Mouse (Mus musculus) neural tube, embryonic 14.5 days (tissue): ENCODE measurements at regions not wholly inside any gene's neighbourhood (a gene's known extent, or its start where the extent isn't known, plus 50 kb on each side); places are given as distances from the start of the nearest gene placed in this dataset.

Source experiments
- ATAC-seq: fragments of 200-750 bp; cut with Nextera tagmentation; 2 replicates; pipeline ENCODE4 v1.8.0; 2017; ENCODE audit warnings: low read depth, mild to moderate bottlenecking, moderate TSS enrichment, moderate library complexity
- H3K27ac ChIP-seq: fragments of 300-500 bp; sonication (generic); 2 replicates; pipeline ENCODE4 v1.5.1; 2014; ENCODE audit warnings: low read depth, mild to moderate bottlenecking, control low read depth, low read length, moderate library complexity, mixed read lengths
- H3K27me3 ChIP-seq: fragments of 300-500 bp; sonication (generic); 2 replicates; pipeline ENCODE4 v1.6.1; 2014; ENCODE audit warnings: low read length; ENCODE audit not compliant: control insufficient read depth, insufficient read depth
- H3K36me3 ChIP-seq: fragments of 300-500 bp; sonication (generic); 2 replicates; pipeline ENCODE4 v1.6.1; 2014; ENCODE audit warnings: low read length, mixed read lengths; ENCODE audit not compliant: control insufficient read depth, insufficient read depth
- H3K4me1 ChIP-seq: fragments of 300-500 bp; sonication (generic); 2 replicates; pipeline ENCODE4 v1.6.1; 2014; ENCODE audit warnings: low read length; ENCODE audit not compliant: control insufficient read depth, insufficient read depth
- H3K4me2 ChIP-seq: fragments of 300-500 bp; sonication (generic); 2 replicates; pipeline ENCODE4 v1.6.1; 2014; ENCODE audit warnings: mild to moderate bottlenecking, low read depth, low read length, control low read depth
- H3K4me3 ChIP-seq: fragments of 300-500 bp; sonication (generic); 2 replicates; pipeline ENCODE4 v1.5.1; 2014; ENCODE audit warnings: low read depth, low read length, control low read depth, mixed read lengths
- H3K9ac ChIP-seq: fragments of 300-500 bp; sonication (generic); replicated peaks from 2 replicates; pipeline ENCODE4 v1.6.1; 2014; ENCODE audit warnings: low read depth, mild to moderate bottlenecking, control low read depth, low read length, mixed read lengths
- H3K9me3 ChIP-seq: fragments of 300-500 bp; sonication (generic); 2 replicates; pipeline ENCODE4 v1.6.1; 2016; ENCODE audit warnings: low read length; ENCODE audit not compliant: control insufficient read depth
- WGBS: fragments of 180-500 bp; shearing (Covaris S2); extraction: QIAGEN DNeasy Blood & Tissue Kit; methylation state at CpG from one replicate; pipeline ENCODE4 v1.1.7; 2014; 5-methylcytosine and 5-hydroxymethylcytosine counted together

DNA sequence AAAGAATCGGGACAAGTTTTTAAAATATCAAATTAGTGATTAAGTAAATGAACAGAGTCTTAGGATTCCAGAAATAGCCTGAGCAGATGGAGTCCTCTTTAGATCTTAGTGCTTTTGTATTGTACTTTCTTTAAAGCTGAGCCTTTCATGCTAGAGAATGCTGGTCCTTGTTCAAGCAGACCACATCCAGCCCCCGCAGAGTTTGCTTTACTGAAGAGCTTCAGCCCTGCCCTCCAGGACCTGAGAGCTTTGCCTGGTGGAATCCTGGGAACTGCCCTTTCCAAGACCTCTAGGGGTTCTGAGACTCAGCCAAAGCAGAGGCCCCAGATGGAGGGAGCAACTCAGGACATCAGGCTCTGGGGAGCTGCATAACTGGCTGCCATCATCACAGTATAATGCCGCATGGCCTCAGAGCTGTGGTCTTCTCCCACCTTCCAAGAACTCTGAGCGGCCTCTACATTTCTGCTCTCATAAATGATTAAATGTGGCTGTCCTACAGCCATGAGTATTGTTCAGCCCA, 153.6 kb upstream of the Sh3bp4 start:
- H3K27ac ChIP-seq: no peak overlapping the region
- no peaks in the 10 kb centered on the region for H3K4me1 ChIP-seq
- no peak overlapping the region for H3K4me2 ChIP-seq
- H3K4me3 ChIP-seq: no peak overlapping the region
- no peaks in the 10 kb centered on the region for H3K36me3 ChIP-seq
- no peaks in the 10 kb centered on the region for H3K9me3 ChIP-seq
- 80% methylated on average over 4 of the region's 4 CpGs for WGBS
- no peak for ATAC-seq
- no peaks in the 10 kb centered on the region for H3K27me3 ChIP-seq
- no peak overlapping the region for H3K9ac ChIP-seq

DNA sequence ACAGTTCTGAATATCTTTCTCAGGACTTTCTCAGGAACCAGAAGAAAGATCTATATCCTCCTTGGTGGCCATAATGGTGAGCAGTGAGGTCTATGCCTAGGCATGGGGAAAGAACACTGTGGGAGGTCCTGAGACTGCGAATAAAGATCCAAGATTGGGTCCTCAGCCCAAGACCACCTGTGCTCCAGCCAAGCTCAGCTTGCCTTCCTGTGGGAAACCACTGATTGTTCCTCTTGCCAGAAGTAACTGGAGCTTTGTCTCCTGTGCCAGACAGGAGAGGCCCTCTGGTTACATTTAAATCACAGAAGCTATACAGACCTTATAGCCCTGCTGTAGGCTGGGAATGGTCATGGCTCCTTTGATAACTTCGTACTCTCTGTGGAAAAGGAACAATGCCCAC, 148.8 kb upstream of the Sh3bp4 start:
- no peaks in the 10 kb centered on the region for H3K9me3 ChIP-seq
- 53% methylated on average over 2 of the region's 2 CpGs for WGBS
- H3K4me3 ChIP-seq: no peak overlapping the region
- no peaks in the 10 kb centered on the region for H3K36me3 ChIP-seq
- no peak overlapping the region for H3K27ac ChIP-seq
- no peak overlapping the region for H3K9ac ChIP-seq
- no peak for ATAC-seq
- no peak overlapping the region for H3K4me2 ChIP-seq
- H3K4me1 ChIP-seq: no peaks in the 10 kb centered on the region
- H3K27me3 ChIP-seq: no peaks in the 10 kb centered on the region

DNA sequence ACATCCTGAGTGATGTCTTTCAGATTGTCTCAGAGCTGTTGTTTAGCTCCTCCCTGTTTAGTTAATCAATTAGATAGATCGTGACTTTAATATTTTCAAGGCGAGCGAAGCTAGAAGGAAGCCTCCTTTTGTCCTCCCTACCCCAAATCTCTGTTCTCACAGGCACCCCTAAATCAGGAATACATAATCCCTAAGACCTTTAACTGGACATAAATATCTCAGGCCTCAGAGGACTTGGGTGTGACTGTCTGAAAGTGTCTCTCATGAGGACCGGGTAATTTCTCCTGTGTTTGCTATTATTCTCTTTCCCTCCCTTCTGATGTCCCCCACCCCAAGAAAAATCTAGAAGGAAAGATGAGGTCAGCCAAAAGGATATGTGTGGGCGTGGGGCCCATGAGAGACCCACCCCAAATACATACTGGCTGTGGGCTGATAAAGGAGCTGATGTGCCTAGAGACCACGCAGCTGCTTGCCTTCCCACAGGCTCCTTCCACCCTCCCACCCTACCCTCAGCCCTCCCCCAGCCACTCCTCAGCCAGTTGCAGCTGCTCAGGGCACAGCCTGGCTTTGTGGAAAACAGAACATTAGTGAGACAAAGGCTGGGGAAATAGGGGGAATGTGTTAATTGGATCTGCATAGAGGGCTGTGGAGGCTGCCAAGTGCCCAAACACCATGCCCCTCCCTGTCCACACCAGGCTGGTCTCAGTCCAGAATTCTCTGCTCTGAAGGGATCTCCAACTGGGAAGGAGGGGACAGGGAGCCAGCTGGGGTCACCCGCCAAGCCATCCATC, 146.2 kb upstream of the Sh3bp4 start:
- 38% methylated on average over 7 of the region's 7 CpGs for WGBS
- Histone ChIP-seq H3K27me3 (no peaks in the 10 kb centered on the region), H3K9ac (no peak overlapping the region), H3K4me2 (no peak overlapping the region), H3K4me3 (no peak overlapping the region), H3K36me3 (no peaks in the 10 kb centered on the region), H3K4me1 (no peaks in the 10 kb centered on the region), H3K9me3 (no peaks in the 10 kb centered on the region), H3K27ac (0 out of 2 replicates have a peak overlapping the region, but pooled peaks have one; percentile 10)
- ATAC-seq: peak; percentile 94

DNA sequence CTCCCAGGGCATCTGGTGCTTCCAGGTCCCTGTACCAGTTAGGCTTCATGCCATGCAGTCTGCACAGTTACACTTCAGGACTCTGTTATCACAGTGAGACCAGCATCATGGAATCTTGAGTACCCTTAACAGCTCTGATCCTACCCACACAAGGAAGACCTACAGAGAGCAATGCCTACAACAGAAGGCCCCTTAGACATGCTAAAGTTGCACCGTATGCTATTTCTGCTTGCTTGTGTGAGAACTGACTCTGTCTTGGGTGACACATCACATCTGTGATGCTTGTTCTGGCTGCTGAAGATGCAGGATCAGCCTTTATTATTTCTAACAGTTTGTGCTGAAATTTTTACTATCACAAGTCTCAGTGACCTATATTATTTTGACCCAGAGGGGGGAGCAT, 135.0 kb upstream of the Sh3bp4 start:
- no peaks in the 10 kb centered on the region for H3K9me3 ChIP-seq
- no peak overlapping the region for H3K4me3 ChIP-seq
- H3K9ac ChIP-seq: no peak overlapping the region
- peaks cover 4% of the 10 kb centered on the region; the same call in 1 of the 2 replicates for H3K4me1 ChIP-seq
- no peaks in the 10 kb centered on the region for H3K36me3 ChIP-seq
- H3K27ac ChIP-seq: no peak overlapping the region
- 95% methylated on average over 1 of the region's 1 CpGs for WGBS
- no peaks in the 10 kb centered on the region for H3K27me3 ChIP-seq
- ATAC-seq: no peak
- H3K4me2 ChIP-seq: no peak overlapping the region

DNA sequence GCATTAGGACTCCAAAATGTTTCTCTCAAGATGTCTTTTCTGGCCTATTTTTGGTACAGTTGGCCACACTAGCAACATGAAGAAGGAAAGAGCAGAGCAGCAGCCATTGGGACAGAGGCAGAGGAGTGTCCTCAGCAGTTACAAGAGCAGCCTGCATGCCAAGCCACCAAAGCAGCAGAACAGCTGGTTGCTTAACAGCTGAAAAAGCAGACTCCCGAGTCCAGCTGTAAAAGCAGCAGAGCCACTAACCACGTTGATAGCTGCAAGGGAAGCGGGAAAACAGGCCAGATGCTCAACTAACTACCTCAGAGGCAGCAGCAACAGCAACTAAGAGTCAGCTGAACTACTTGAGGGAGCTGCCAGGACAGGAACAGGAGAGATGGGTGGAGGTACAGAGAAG, 134.4 kb upstream of the Sh3bp4 start:
- Histone ChIP-seq H3K4me2 (no peak overlapping the region), H3K4me1 (peaks cover 4% of the 10 kb centered on the region; the same call in 1 of the 2 replicates), H3K9ac (no peak overlapping the region), H3K27me3 (no peaks in the 10 kb centered on the region), H3K9me3 (no peaks in the 10 kb centered on the region), H3K27ac (no peak overlapping the region), H3K36me3 (no peaks in the 10 kb centered on the region), H3K4me3 (no peak overlapping the region)
- no peak for ATAC-seq
- WGBS: 74% methylated on average over 3 of the region's 3 CpGs

DNA sequence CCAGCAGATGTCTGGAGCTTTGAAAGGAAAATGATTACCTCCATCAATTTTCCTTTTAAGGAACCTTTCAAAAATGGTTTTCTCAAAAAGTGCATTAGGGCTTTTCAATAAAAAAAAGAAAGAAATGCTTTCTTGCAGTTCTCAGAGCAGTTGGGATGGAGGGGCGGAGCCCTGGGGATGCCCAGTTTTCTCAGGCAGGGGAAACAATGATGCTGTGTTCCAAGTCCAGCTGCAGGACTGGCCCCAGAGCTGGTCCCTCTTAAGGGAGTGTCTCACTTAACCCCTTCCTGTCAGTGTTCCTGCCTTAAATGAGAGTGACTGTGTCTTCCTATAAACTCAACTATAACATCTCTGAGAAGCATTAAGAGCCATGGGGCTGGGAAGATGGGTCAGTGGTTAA, 132.9 kb upstream of the Sh3bp4 start:
- no peaks in the 10 kb centered on the region for H3K36me3 ChIP-seq
- no peaks in the 10 kb centered on the region for H3K27me3 ChIP-seq
- H3K4me1 ChIP-seq: peaks cover 8% of the 10 kb centered on the region; the same call in 1 of the 2 replicates
- no peak overlapping the region for H3K4me2 ChIP-seq
- no peak for ATAC-seq
- H3K4me3 ChIP-seq: no peak overlapping the region
- no peak overlapping the region for H3K27ac ChIP-seq
- H3K9ac ChIP-seq: no peak overlapping the region
- WGBS: 72% methylated on average over 1 of the region's 1 CpGs
- no peaks in the 10 kb centered on the region for H3K9me3 ChIP-seq

DNA sequence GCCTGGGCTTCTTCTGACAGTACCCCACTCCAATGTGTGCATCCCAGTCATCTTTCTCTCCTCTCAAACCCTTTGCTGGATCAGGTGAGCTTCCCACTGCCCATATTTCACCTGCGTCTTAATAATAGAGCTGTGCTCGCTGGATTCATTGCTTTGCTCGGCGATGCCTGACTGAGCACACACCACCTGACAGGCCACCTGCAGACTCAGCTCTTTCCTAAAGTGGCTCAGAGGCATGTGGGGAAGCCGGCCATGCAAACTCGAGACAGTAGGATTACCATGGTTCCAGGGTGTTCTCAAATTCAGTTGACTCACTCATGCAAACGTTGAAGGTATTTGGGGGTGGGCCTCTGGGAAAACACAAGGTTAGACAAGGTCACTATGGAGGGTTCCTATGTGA, 131.8 kb upstream of the Sh3bp4 start:
- Histone ChIP-seq H3K4me3 (no peak overlapping the region), H3K27ac (no peak overlapping the region), H3K27me3 (no peaks in the 10 kb centered on the region), H3K4me1 (peaks cover 16% of the 10 kb centered on the region), H3K9me3 (no peaks in the 10 kb centered on the region), H3K4me2 (no peak overlapping the region), H3K9ac (no peak overlapping the region), H3K36me3 (no peaks in the 10 kb centered on the region)
- peak; percentile 47; the same call in 1 of the 2 replicates for ATAC-seq
- 62% methylated on average over 7 of the region's 7 CpGs for WGBS

DNA sequence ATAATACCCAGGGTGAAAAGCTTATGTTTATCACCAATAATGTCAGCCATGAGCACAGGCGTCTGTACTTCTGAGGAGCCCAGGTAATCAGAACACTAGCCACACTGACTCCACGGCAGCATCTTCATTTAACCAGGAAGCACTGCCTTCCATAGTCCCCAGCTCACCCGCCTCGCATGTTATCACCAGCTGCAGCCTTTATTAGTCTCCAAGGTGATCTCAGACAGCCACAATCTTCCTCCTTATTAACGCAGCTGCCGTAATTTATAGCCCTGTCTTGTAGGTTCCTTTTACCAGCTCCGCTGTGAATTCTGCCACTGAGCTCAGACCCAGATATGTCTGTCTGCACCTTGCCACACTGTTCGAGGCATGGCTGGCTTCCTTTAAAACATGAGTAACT, 127.2 kb upstream of the Sh3bp4 start:
- Histone ChIP-seq H3K36me3 (no peaks in the 10 kb centered on the region), H3K27me3 (no peaks in the 10 kb centered on the region), H3K4me2 (no peak overlapping the region; the same call in 1 of the 2 replicates), H3K4me3 (no peak overlapping the region), H3K9me3 (no peaks in the 10 kb centered on the region), H3K9ac (peak overlapping the region; percentile 21; the same call in 1 of the 2 replicates), H3K27ac (peak overlapping the region; percentile 75), H3K4me1 (peaks cover 16% of the 10 kb centered on the region)
- WGBS: 19% methylated on average over 8 of the region's 8 CpGs
- ATAC-seq: peak; percentile 83

DNA sequence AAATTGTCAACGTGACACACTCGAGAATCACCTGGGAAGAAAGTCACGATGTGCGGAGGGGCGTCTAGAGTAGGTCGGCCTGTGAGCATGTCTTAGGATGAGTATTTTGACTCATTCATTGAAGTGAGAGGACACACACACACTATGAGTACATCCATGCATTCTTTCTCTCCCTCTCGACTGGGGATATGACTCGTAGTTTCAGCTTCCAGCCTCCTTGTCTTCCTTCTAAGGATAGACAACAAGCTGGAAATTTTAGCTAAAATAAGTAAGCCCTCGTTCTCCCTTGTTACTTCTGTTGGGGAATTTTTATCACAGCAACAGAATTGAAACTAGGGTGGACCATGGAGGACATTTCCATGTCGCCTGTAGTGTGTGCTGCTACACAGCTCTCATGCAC, 124.3 kb upstream of the Sh3bp4 start:
- Histone ChIP-seq H3K27ac (no peak overlapping the region), H3K4me3 (no peak overlapping the region), H3K27me3 (no peaks in the 10 kb centered on the region), H3K9ac (no peak overlapping the region), H3K4me1 (peaks cover 12% of the 10 kb centered on the region), H3K36me3 (no peaks in the 10 kb centered on the region), H3K4me2 (no peak overlapping the region), H3K9me3 (no peaks in the 10 kb centered on the region; the same call in 1 of the 2 replicates)
- WGBS: 95% methylated on average over 10 of the region's 10 CpGs
- ATAC-seq: no peak
